In genomic region chr14:40791606-40792005, GRCm38 (mm10) we compare ENCODE assay signal across 7 mouse cellular contexts.
A peak's percentile ranks its signal among the peaks of the same experiment; 100 is the strongest.
DNase-seq lines count a peak whose midpoint lies in the region; ATAC-seq lines count a peak whose summit lies in the region.

No protein-coding gene starts in this region.

- no peaks in the 10 kb centered on the region for H3K36me3 ChIP-seq in forebrain, embryonic 15.5 days

- 44% methylated on average over 1 of the region's 1 CpGs for WGBS in forebrain, embryonic 15.5 days

- no peaks in the 10 kb centered on the region for H3K9me3 ChIP-seq in forebrain, embryonic 15.5 days

- no peaks in the 10 kb centered on the region for H3K4me1 ChIP-seq in forebrain, embryonic 15.5 days

- peak; percentile 12 for DNase-seq in urinary bladder, postnatal 25 days (ENCODE audit: low spot score)
- DNase-seq in urinary bladder, postnatal 10 days (ENCODE audit: low spot score): no peak
- peak; percentile 70 for DNase-seq in brain, adult 2 months (ENCODE audit: low read depth, low spot score)
- peak; percentile 8 to 55 for DNase-seq in kidney, adult 8-10 months
- DNase-seq in left cerebral cortex, postnatal 4 days: peak; percentile 46
- peak; percentile 29 for DNase-seq in retina, adult 2 months (ENCODE audit: low read depth, low spot score)

- no peaks in the 10 kb centered on the region for H3K27me3 ChIP-seq in forebrain, embryonic 15.5 days

- H3K4me2 ChIP-seq in forebrain, embryonic 15.5 days (replicated peaks): no peak overlapping the region

- intact Hi-C loops in left cerebral cortex, postnatal 4 days (cut with DNase I): no loop called here

- H3K4me3 ChIP-seq in forebrain, embryonic 15.5 days: no peak overlapping the region

- H3K27ac ChIP-seq in forebrain, embryonic 15.5 days (replicated peaks): no peak overlapping the region

- ATAC-seq in forebrain, embryonic 15.5 days (replicated peaks): peak; percentile 77

- H3K9ac ChIP-seq in forebrain, embryonic 15.5 days (replicated peaks): no peak overlapping the region
